Mouse (Mus musculus) MEL (cell line): Measurements from ENCODE around the gene Cacna1i.

Experiments used
- CHD1 ChIP-seq: IDR thresholded peaks from 2 replicates; pipeline ENCODE4 v1.6.1; 2012; ENCODE audit warnings: low read depth, mild to moderate bottlenecking, inconsistent platforms, low read length, improper control_type of control experiment
- CTCF ChIP-seq, 3 experiments: IDR thresholded peaks in 2 of 3; conservative IDR thresholded peaks in 1 of 3; 2 replicates each; pipeline ENCODE4 v1.5.1; 2011 to 2012; ENCODE audit warnings: low read length in 3 of 3, low read depth in 2 of 3, mild to moderate bottlenecking in 2 of 3, improper control_type of control experiment in 1 of 3, inconsistent platforms in 1 of 3, mixed read lengths in 1 of 3, moderate library complexity in 1 of 3; ENCODE audit not compliant: control insufficient read depth in 1 of 3, insufficient read depth in 1 of 3, poor library complexity in 1 of 3, severe bottlenecking in 1 of 3
- TAL1 ChIP-seq: IDR thresholded peaks from 2 replicates; pipeline ENCODE4 v1.6.1; 2012; ENCODE audit warnings: mild to moderate bottlenecking, inconsistent platforms, low read length, moderate library complexity, mixed read lengths

DNA sequence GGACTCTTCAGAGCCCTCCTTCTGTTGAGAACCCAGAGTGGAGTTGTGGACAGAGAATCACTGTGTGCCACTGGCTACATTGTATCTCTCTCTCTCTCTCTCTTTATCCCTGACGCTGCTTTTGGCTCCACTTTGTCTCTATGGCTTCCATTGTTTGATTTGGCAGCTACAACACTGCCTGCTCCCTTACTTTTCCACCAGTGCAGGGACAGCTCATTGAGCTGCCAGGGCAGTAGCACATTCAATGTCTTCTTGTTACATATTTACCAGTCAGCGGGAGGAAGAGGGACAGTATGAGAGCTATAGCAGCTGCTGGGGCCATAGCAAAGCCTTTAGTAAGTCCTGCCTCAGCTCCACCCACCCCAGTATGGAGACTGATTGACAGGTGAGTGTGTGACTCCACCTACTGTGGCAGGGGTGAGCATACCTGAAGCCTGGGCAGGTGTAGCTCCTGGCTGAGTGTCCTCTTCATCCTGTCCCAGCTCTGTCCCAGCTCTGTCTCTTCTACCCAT is 114.4 kb downstream of the Cacna1i start:
- TF ChIP-seq CTCF (IDR thresholded peaks at IDR 0.05 in 2 of 3, conservative IDR thresholded peaks at IDR 0.05 in 1 of 3; ENCODE audit: control insufficient read depth in 1 of 3, insufficient read depth in 1 of 3, low read depth in 2 of 3, low read length in 3 of 3, poor library complexity in 1 of 3, severe bottlenecking in 1 of 3) (no peak), CHD1 (no peak), TAL1 (no peak)
